Mouse (Mus musculus) urinary bladder, postnatal 0 days (tissue): ENCODE data around the gene Sbsn. TPM values are rescaled to one million over a fixed set of nuclear protein-coding genes. Genes with fewer than 3 reads are reported as not detected.

Experiments used
- polyA plus RNA-seq: library from polyadenylated mRNA; unstranded; fragments of >200 nt; fragmentation: Nextera tagmentation; extraction: Ambion mirVana; gene quantifications from 2 replicates; pipeline ENCODE4 v1.2.1, GENCODE M21; 2015

Sbsn gene
- polyA plus RNA-seq: 13.6 and 17.0 TPM in 2 replicates

GRCm38 (mm10) chr7:30751086-30751669 lies at the start of gene Sbsn:
Sbsn (plus strand) TSS chr7:30751471.

GRCm38 (mm10) chr7:30711942-30712341 lies 39.3 kb upstream of the Sbsn start, which contains the start of gene Atp4a:
Atp4a (plus strand) TSS chr7:30712209.

GRCm38 (mm10) chr7:30729396-30730063 lies 21.7 kb upstream of the Sbsn start, which contains the start of gene Tmem147:
Tmem147 (minus strand) TSS chr7:30729540.

GRCm38 (mm10) chr7:30743617-30744016 lies 7.7 kb upstream of the Sbsn start, which contains the start of gene Gapdhs:
Gapdhs (minus strand) TSS chr7:30743681.

GRCm38 (mm10) chr7:30763456-30763855 lies 12.2 kb downstream of the Sbsn start, which contains the start of gene Dmkn:
Dmkn (plus strand) TSS chr7:30763756.

GRCm38 (mm10) chr7:30787377-30788022 lies 36.2 kb downstream of the Sbsn start, which contains the start of gene Krtdap:
Krtdap (plus strand) TSS chr7:30787896.

Other genes starting within 250 kb of the Sbsn start
- gene Arhgap33, start 216.4 kb upstream of the Sbsn start, polyA plus RNA-seq: 2.5 and 2.6 TPM in 2 replicates
- gene Hspb6, start 199.3 kb upstream of the Sbsn start, polyA plus RNA-seq: 391 and 404 TPM in 2 replicates
- 3.2 and 3.9 TPM in 2 replicates for gene Proser3, start 199.2 kb upstream of the Sbsn start, polyA plus RNA-seq
- 21.1 and 25.6 TPM in 2 replicates for gene Lin37, start 191.6 kb upstream of the Sbsn start, polyA plus RNA-seq
- gene U2af1l4, start 188.2 kb upstream of the Sbsn start, polyA plus RNA-seq: 69.5 and 73.2 TPM in 2 replicates
- 2.7 and 2.8 TPM in 2 replicates for gene Gm49396, start 188.1 kb upstream of the Sbsn start, polyA plus RNA-seq
- 114 and 127 TPM in 2 replicates for gene Psenen, start 187.8 kb upstream of the Sbsn start, polyA plus RNA-seq
- 1.1 and 1.6 TPM in 2 replicates for gene Igflr1, start 186.0 kb upstream of the Sbsn start, polyA plus RNA-seq
- 4.8 TPM in 2 replicates for gene Kmt2b, start 162.7 kb upstream of the Sbsn start, polyA plus RNA-seq
- 2.4 and 3.5 TPM in 2 replicates for gene Zbtb32, start 152.6 kb upstream of the Sbsn start, polyA plus RNA-seq
- 1,486 and 1,535 TPM in 2 replicates for gene Upk1a, start 138.6 kb upstream of the Sbsn start, polyA plus RNA-seq
- 1,042 and 1,083 TPM in 2 replicates for gene Cox6b1, start 125.3 kb upstream of the Sbsn start, polyA plus RNA-seq
- gene Etv2, start 115.6 kb upstream of the Sbsn start, polyA plus RNA-seq: not detected in 2 replicates
- gene Rbm42, start 101.2 kb upstream of the Sbsn start, polyA plus RNA-seq: 87.7 and 91.8 TPM in 2 replicates
- 10.3 and 11.1 TPM in 2 replicates for gene Haus5, start 86.5 kb upstream of the Sbsn start, polyA plus RNA-seq
- not detected in 2 replicates for gene Pmis2, start 79.9 kb upstream of the Sbsn start, polyA plus RNA-seq
- gene 2200002J24Rik, start 52.5 kb upstream of the Sbsn start, polyA plus RNA-seq: 0.39 TPM in 1 of 2 replicates, not detected in the other
- 0.13 and 0.69 TPM in 2 replicates for gene Atp4a, start 39.3 kb upstream of the Sbsn start, polyA plus RNA-seq
- 155 and 184 TPM in 2 replicates for gene Tmem147, start 21.9 kb upstream of the Sbsn start, polyA plus RNA-seq
- gene Gapdhs, start 7.8 kb upstream of the Sbsn start, polyA plus RNA-seq: 0.12 TPM in 1 of 2 replicates, not detected in the other
- 97.2 and 160 TPM in 2 replicates for gene Dmkn, start 12.3 kb downstream of the Sbsn start, polyA plus RNA-seq
- gene Krtdap, start 36.4 kb downstream of the Sbsn start, polyA plus RNA-seq: 135 and 161 TPM in 2 replicates
- gene Ffar2, start 72.3 kb downstream of the Sbsn start, polyA plus RNA-seq: not detected in 2 replicates
- not detected in 2 replicates for gene Ffar3, start 104.7 kb downstream of the Sbsn start, polyA plus RNA-seq
- gene Ffar1, start 110.1 kb downstream of the Sbsn start, polyA plus RNA-seq: not detected in 2 replicates
- 0.11 TPM in 1 of 2 replicates, not detected in the other for gene Cd22, start 128.9 kb downstream of the Sbsn start, polyA plus RNA-seq
- gene Mag, start 163.4 kb downstream of the Sbsn start, polyA plus RNA-seq: 0.31 and 0.47 TPM in 2 replicates
- not detected in 2 replicates for gene Hamp2, start 173.2 kb downstream of the Sbsn start, polyA plus RNA-seq
- not detected in 2 replicates for gene Hamp, start 192.6 kb downstream of the Sbsn start, polyA plus RNA-seq
- 10.2 and 11.0 TPM in 2 replicates for gene Usf2, start 205.3 kb downstream of the Sbsn start, polyA plus RNA-seq
- gene Lsr, start 222.0 kb downstream of the Sbsn start, polyA plus RNA-seq: 43.7 and 44.9 TPM in 2 replicates
- 4.2 and 4.5 TPM in 2 replicates for gene Fam187b, start 222.3 kb downstream of the Sbsn start, polyA plus RNA-seq